Mouse (Mus musculus): ENCODE data around the gene Actr10.

DNA sequence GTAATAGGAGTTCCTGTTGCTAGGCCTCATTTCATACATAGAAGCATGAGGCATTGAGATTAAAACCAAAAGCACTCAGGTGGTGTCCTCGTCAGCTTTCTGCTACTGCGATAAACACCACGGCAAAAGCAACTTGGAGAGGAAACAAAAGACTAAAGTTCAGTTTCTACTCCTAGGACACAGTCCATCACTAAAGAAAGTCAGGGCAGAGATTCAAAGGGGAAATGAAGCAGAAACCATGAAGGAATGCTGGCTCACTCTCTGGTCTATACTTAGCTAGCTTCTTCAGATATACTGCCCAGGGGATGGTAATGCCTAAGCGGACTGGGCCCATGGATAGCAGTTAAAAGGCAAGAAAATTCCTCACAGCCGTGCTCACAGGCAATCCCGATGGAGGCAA is 63.8 kb downstream of the Actr10 start:
- TF ChIP-seq GATA1 (IDR thresholded peaks at IDR 0.05; ENCODE audit: borderline replicate concordance, low read length) (no peak), FLI1 (IDR thresholded peaks at IDR 0.05; ENCODE audit: low read length) (no peak)
